Mouse (Mus musculus): ENCODE measurements at regions not wholly inside any gene's neighbourhood (a gene's known extent, or its start where the extent isn't known, plus 50 kb on each side); places are given as distances from the start of the nearest gene placed in this dataset.

DNA sequence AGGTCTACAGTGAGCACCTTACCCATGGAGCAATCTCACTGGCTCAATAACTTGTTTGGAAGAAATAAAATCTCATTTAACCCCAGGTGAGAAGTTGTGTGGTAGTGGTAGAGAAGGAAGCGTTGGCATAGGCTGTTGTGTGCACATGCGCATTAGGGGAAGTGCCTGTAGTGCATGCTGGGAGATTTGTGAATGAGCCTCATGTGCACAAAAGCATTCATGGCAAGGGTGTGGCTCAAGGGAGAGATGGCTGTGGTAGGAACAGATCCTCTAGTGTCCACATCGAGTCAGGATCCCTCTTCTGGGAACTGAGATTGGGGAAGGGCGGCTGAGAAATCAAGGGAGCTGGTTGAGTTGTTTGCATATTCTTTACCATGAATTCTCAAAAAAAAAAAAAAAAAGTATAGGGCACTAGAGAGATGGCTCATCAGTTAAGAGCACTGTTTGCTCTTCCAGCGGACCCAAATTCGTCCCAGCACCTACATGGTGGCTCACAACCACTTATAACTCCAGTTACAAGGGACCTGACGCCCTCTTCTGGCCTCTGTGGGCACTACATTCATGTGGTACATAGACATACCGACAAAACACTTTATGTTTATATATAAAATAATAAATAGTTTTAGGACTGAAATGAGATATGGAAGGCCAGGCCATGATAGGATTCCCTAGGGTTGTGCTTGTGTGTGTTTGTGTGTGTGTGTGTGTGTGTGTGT, 59.4 kb upstream of the Unc5a start:
- H3K27me3 ChIP-seq (replicated peaks; ENCODE audit: control insufficient read depth, insufficient read depth, low read length): no peaks in the 10 kb centered on the region
- 86% methylated on average over 8 of the region's 8 CpGs for WGBS
- H3K4me1 ChIP-seq (ENCODE audit: control insufficient read depth, insufficient read depth, low read depth, low read length): peaks cover 18% of the 10 kb centered on the region
- H3K9ac ChIP-seq (ENCODE audit: low read depth, low read length): no peak overlapping the region
- H3K4me2 ChIP-seq (ENCODE audit: low read length): no peak overlapping the region
- no peak overlapping the region for H3K27ac ChIP-seq (ENCODE audit: low read depth, low read length)
- H3K4me3 ChIP-seq (ENCODE audit: low read length): no peak overlapping the region
- no peak for ATAC-seq
- H3K36me3 ChIP-seq (ENCODE audit: control insufficient read depth, insufficient read depth, low read length): no peaks in the 10 kb centered on the region
- H3K9me3 ChIP-seq (ENCODE audit: control insufficient read depth, low read length): no peaks in the 10 kb centered on the region

DNA sequence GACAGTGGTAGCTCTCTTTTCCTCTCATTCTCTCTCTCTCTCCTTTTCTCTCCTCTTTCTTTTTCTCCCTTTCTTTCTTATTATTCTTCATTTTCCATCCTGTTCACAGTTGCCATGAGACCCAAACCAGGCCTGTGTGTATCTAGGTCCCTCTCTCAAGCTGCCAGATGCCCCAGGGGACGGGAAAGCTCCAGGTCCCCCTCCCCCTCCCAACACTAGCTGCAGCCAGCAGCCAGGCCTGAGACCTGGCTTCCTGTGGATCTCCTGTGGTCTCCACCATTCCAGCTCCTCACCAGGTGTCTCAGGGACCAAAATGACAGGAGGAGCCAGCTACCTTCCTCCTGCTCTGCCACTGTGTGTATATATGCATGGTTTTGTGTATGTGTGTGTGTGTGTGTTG, 56.6 kb upstream of the Unc5a start:
- H3K27me3 ChIP-seq (replicated peaks; ENCODE audit: control insufficient read depth, insufficient read depth, low read length): no peaks in the 10 kb centered on the region
- 18% methylated on average over 1 of the region's 1 CpGs for WGBS
- no peaks in the 10 kb centered on the region for H3K36me3 ChIP-seq (ENCODE audit: control insufficient read depth, insufficient read depth, low read length)
- ATAC-seq: no peak
- H3K4me2 ChIP-seq (ENCODE audit: low read length): no peak overlapping the region
- no peak overlapping the region for H3K4me3 ChIP-seq (ENCODE audit: low read length)
- H3K9ac ChIP-seq (ENCODE audit: low read depth, low read length): no peak overlapping the region
- H3K27ac ChIP-seq (ENCODE audit: low read depth, low read length): no peak overlapping the region
- H3K9me3 ChIP-seq (ENCODE audit: control insufficient read depth, low read length): no peaks in the 10 kb centered on the region
- peaks cover 4% of the 10 kb centered on the region for H3K4me1 ChIP-seq (ENCODE audit: control insufficient read depth, insufficient read depth, low read depth, low read length)

DNA sequence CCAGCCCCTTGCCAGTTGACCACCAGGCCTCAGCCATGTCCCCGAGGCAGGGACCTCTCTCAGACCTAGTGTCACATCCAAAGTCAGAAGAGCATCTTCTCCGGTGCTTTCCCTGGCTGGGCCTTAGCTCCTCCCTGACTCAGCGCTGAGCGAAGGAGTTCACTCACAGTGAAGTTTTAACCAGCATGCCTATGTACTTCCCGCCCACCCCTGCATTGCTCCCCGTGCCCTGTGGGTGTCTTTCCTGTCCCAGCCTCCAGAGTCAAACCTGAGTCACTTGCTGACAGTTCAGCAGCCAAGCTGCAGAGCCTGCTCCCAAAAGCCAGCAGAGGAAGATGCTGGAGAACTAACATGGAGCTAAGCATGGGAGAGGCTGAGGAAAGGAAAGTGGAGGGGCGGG, 55.6 kb upstream of the Unc5a start:
- no peak overlapping the region for H3K9ac ChIP-seq (ENCODE audit: low read depth, low read length)
- no peaks in the 10 kb centered on the region for H3K9me3 ChIP-seq (ENCODE audit: control insufficient read depth, low read length)
- no peaks in the 10 kb centered on the region for H3K27me3 ChIP-seq (replicated peaks; ENCODE audit: control insufficient read depth, insufficient read depth, low read length)
- H3K36me3 ChIP-seq (ENCODE audit: control insufficient read depth, insufficient read depth, low read length): no peaks in the 10 kb centered on the region
- no peak overlapping the region for H3K4me3 ChIP-seq (ENCODE audit: low read length)
- ATAC-seq: no peak
- no peak overlapping the region for H3K4me2 ChIP-seq (ENCODE audit: low read length)
- no peaks in the 10 kb centered on the region for H3K4me1 ChIP-seq (ENCODE audit: control insufficient read depth, insufficient read depth, low read depth, low read length)
- no peak overlapping the region for H3K27ac ChIP-seq (ENCODE audit: low read depth, low read length)
- WGBS: 46% methylated on average over 7 of the region's 7 CpGs

DNA sequence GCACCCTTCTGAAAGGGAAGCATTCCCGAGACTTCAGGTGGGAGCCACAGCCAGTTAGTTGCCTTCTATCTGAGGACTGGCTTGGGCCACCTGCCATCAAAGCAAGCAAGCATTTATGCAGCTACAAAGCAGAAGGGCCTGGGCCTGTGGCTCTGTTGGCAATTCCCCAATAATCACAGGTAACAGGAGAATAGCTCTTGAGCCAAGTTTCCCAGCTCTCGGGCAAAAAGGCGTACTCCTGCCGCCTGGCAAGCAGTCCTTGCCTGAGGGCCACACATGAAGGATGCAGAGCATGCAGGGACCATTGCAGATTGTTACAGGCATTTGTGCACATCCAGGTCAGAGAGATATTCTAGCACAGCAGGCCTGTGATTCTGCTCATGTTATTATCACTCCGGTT, 53.2 kb upstream of the Unc5a start:
- no peaks in the 10 kb centered on the region for H3K9me3 ChIP-seq (ENCODE audit: control insufficient read depth, low read length)
- H3K4me3 ChIP-seq (ENCODE audit: low read length): no peak overlapping the region
- 40% methylated on average over 5 of the region's 5 CpGs for WGBS
- H3K4me2 ChIP-seq (ENCODE audit: low read length): no peak overlapping the region
- H3K4me1 ChIP-seq (ENCODE audit: control insufficient read depth, insufficient read depth, low read depth, low read length): no peaks in the 10 kb centered on the region
- no peaks in the 10 kb centered on the region for H3K36me3 ChIP-seq (ENCODE audit: control insufficient read depth, insufficient read depth, low read length)
- no peak for ATAC-seq
- H3K9ac ChIP-seq (ENCODE audit: low read depth, low read length): no peak overlapping the region
- H3K27me3 ChIP-seq (replicated peaks; ENCODE audit: control insufficient read depth, insufficient read depth, low read length): no peaks in the 10 kb centered on the region
- H3K27ac ChIP-seq (ENCODE audit: low read depth, low read length): no peak overlapping the region

Measured in hindbrain, embryonic 16.5 days (tissue).